Mouse (Mus musculus) forebrain, postnatal 0 days (tissue): ENCODE measurements around the gene Rpl18a. TPM values are rescaled to one million over a fixed set of nuclear protein-coding genes. Genes with fewer than 3 reads are reported as not detected.

Source experiments
- ATAC-seq: fragments of 200-750 bp; cut with Nextera tagmentation; 2 replicates; pipeline ENCODE4 v1.8.0; 2017; ENCODE audit warnings: mild to moderate bottlenecking, moderate library complexity
- DNase-seq: peaks from one replicate; pipeline ENCODE4 v3.0.0-alpha.2; 2015
- H3K27ac ChIP-seq: fragments of 300-500 bp; sonication (generic); 2 replicates; pipeline ENCODE4 v1.5.1; 2014; ENCODE audit warnings: low read depth, mild to moderate bottlenecking, antibody characterized with exemption, low read length, moderate library complexity, mixed read lengths
- H3K27me3 ChIP-seq: fragments of 300-500 bp; sonication (generic); 2 replicates; pipeline ENCODE4 v1.6.1; 2014; ENCODE audit warnings: mild to moderate bottlenecking, low read length, mixed read lengths; ENCODE audit not compliant: insufficient read depth
- H3K36me3 ChIP-seq: fragments of 300-500 bp; sonication (generic); 2 replicates; pipeline ENCODE4 v1.6.1; 2014; ENCODE audit warnings: mild to moderate bottlenecking, moderate library complexity; ENCODE audit not compliant: insufficient read depth
- H3K4me1 ChIP-seq: fragments of 300-500 bp; sonication (generic); 2 replicates; pipeline ENCODE4 v1.6.1; 2014; ENCODE audit warnings: antibody characterized with exemption; ENCODE audit not compliant: insufficient read depth
- H3K4me2 ChIP-seq: fragments of 300-500 bp; sonication (generic); 2 replicates; pipeline ENCODE4 v1.6.1; 2014; ENCODE audit warnings: low read depth, mild to moderate bottlenecking, moderate library complexity
- H3K4me3 ChIP-seq: fragments of 300-500 bp; sonication (generic); 2 replicates; pipeline ENCODE4 v1.5.1; 2014; ENCODE audit warnings: low read depth, low read length, mixed read lengths
- H3K9ac ChIP-seq: fragments of 300-500 bp; sonication (generic); 2 replicates; pipeline ENCODE4 v1.6.1; 2014; ENCODE audit warnings: mild to moderate bottlenecking
- H3K9me3 ChIP-seq: fragments of 300-500 bp; sonication (generic); 2 replicates; pipeline ENCODE4 v1.6.1; 2016; ENCODE audit warnings: low read length
- CTCF ChIP-seq: sonication (generic); IDR thresholded peaks from 2 replicates; pipeline ENCODE4 v1.5.1; 2016; ENCODE audit warnings: antibody characterized with exemption, control low read depth, low read depth
- WGBS: fragments of 180-500 bp; shearing (Covaris S2); extraction: QIAGEN DNeasy Blood & Tissue Kit; methylation state at CpG from one replicate; pipeline ENCODE4 v1.1.7; 2014; 5-methylcytosine and 5-hydroxymethylcytosine counted together
- polyA plus RNA-seq: library from polyadenylated mRNA; unstranded; fragments of >200 nt; fragmentation: Nextera tagmentation; extraction: Ambion mirVana; gene quantifications from 2 replicates; pipeline ENCODE4 v1.2.1, GENCODE M21; 2015
- total RNA-seq: library from RNA; depleted of rRNA; stranded (reverse); fragments of >200 nt; gene quantifications from 2 replicates; pipeline ENCODE4 v1.2.3, GENCODE M21; 2014

The Rpl18a gene
- total and polyA plus RNA-seq, 2 experiments from 2014 or later: 1,945 to 2,793 TPM

- Histone ChIP-seq H3K9ac (no peak overlapping the region), H3K27me3 (no peaks in the 10 kb centered on the region), H3K9me3 (no peaks in the 10 kb centered on the region), H3K4me1 (no peaks in the 10 kb centered on the region), H3K27ac (no peak overlapping the region), H3K36me3 (peaks cover 39% of the 10 kb centered on the region), H3K4me2 (no peak overlapping the region), H3K4me3 (no peak overlapping the region)
- TF ChIP-seq CTCF: no peak
- DNase-seq (no peak), ATAC-seq (no peak)
- 82% methylated on average over 5 of the region's 5 CpGs for WGBS
Measured at GRCm38 (mm10) chr8:70928778-70929322, 31.6 kb upstream of the Rpl18a start.

GRCm38 (mm10) chr8:70928096-70928495 is 30.9 kb upstream of the Rpl18a start:
- H3K4me2 ChIP-seq: no peak overlapping the region
- TF ChIP-seq CTCF: no peak
- no peaks in the 10 kb centered on the region for H3K9me3 ChIP-seq
- peak; percentile 49; the same call in 1 of the 2 replicates for ATAC-seq
- no peak overlapping the region for H3K9ac ChIP-seq
- no peak overlapping the region for H3K4me3 ChIP-seq
- no peak for DNase-seq
- 60% methylated on average over 3 of the region's 3 CpGs for WGBS
- no peaks in the 10 kb centered on the region for H3K4me1 ChIP-seq
- peaks cover 37% of the 10 kb centered on the region for H3K36me3 ChIP-seq
- no peaks in the 10 kb centered on the region for H3K27me3 ChIP-seq
- H3K27ac ChIP-seq: no peak overlapping the region

- no peak for DNase-seq
- no peaks in the 10 kb centered on the region for H3K4me1 ChIP-seq
- no peaks in the 10 kb centered on the region for H3K9me3 ChIP-seq
- no peak for ATAC-seq
- peaks cover 26% of the 10 kb centered on the region; the same call in 1 of the 2 replicates for H3K36me3 ChIP-seq
- H3K9ac ChIP-seq: no peak overlapping the region
- no peak overlapping the region for H3K4me2 ChIP-seq
- H3K4me3 ChIP-seq: no peak overlapping the region
- no peak overlapping the region for H3K27ac ChIP-seq
- WGBS: 80% methylated on average over 5 of the region's 5 CpGs
- H3K27me3 ChIP-seq: no peaks in the 10 kb centered on the region
- no peak for TF ChIP-seq CTCF
Measured at GRCm38 (mm10) chr8:70926396-70926795, 29.2 kb upstream of the Rpl18a start.

- H3K9ac ChIP-seq: no peak overlapping the region
- H3K27ac ChIP-seq: no peak overlapping the region
- no peaks in the 10 kb centered on the region for H3K4me1 ChIP-seq
- WGBS: 89% methylated on average over 4 of the region's 4 CpGs
- H3K27me3 ChIP-seq: no peaks in the 10 kb centered on the region
- DNase-seq (no peak), ATAC-seq (no peak)
- peaks cover 23% of the 10 kb centered on the region; the same call in 1 of the 2 replicates for H3K36me3 ChIP-seq
- H3K4me3 ChIP-seq: no peak overlapping the region
- no peak for TF ChIP-seq CTCF
- no peak overlapping the region for H3K4me2 ChIP-seq
- H3K9me3 ChIP-seq: no peaks in the 10 kb centered on the region
Measured at GRCm38 (mm10) chr8:70925754-70926153, 28.5 kb upstream of the Rpl18a start.

- H3K27me3 ChIP-seq: no peaks in the 10 kb centered on the region
- TF ChIP-seq CTCF: no peak
- no peak overlapping the region for H3K4me2 ChIP-seq
- no peak overlapping the region for H3K27ac ChIP-seq
- H3K9me3 ChIP-seq: no peaks in the 10 kb centered on the region
- no peak overlapping the region for H3K4me3 ChIP-seq
- peaks cover 18% of the 10 kb centered on the region; the same call in 1 of the 2 replicates for H3K36me3 ChIP-seq
- WGBS: 83% methylated on average over 4 of the region's 4 CpGs
- no peaks in the 10 kb centered on the region for H3K4me1 ChIP-seq
- DNase-seq (no peak), ATAC-seq (no peak)
- no peak overlapping the region for H3K9ac ChIP-seq
Measured at GRCm38 (mm10) chr8:70924151-70924550, 26.9 kb upstream of the Rpl18a start.

- peaks cover 38% of the 10 kb centered on the region for H3K36me3 ChIP-seq
- DNase-seq (no peak), ATAC-seq (no peak)
- no peaks in the 10 kb centered on the region for H3K4me1 ChIP-seq
- no peaks in the 10 kb centered on the region for H3K27me3 ChIP-seq
- TF ChIP-seq CTCF: no peak
- no peak overlapping the region for H3K4me2 ChIP-seq
- no peak overlapping the region for H3K9ac ChIP-seq
- H3K9me3 ChIP-seq: no peaks in the 10 kb centered on the region
- no peak overlapping the region for H3K4me3 ChIP-seq
- WGBS: 91% methylated on average over 9 of the region's 9 CpGs
- no peak overlapping the region for H3K27ac ChIP-seq
Measured at GRCm38 (mm10) chr8:70920049-70920922, 23.1 kb upstream of the Rpl18a start.

- ATAC-seq (no peak), DNase-seq (no peak)
- Histone ChIP-seq H3K4me1 (no peaks in the 10 kb centered on the region), H3K4me3 (no peak overlapping the region), H3K36me3 (peaks cover 64% of the 10 kb centered on the region), H3K9me3 (no peaks in the 10 kb centered on the region), H3K27ac (no peak overlapping the region), H3K9ac (no peak overlapping the region), H3K4me2 (no peak overlapping the region), H3K27me3 (no peaks in the 10 kb centered on the region)
- no peak for TF ChIP-seq CTCF
- 95% methylated on average over 17 of the region's 17 CpGs for WGBS
Measured at GRCm38 (mm10) chr8:70914704-70915103, 17.5 kb upstream of the Rpl18a start.
